Mouse (Mus musculus) spleen, adult 2 months (tissue): ENCODE results near the gene Aacs. TPM values are rescaled to one million over a fixed set of nuclear protein-coding genes. Genes with fewer than 3 reads are reported as not detected.
A peak's percentile ranks its signal among the peaks of the same experiment; 100 is the strongest.

ENCODE experiments used
- DNase-seq, 2 experiments: peaks; one replicate each; pipeline versions ENCODE4 v3.0.0 to v3.0.0-alpha.2; 2012 to 2021; ENCODE audit warnings: low spot score in 2 of 2, low read depth in 1 of 2
- H3K27ac ChIP-seq: fragments of 200-500 bp; 2 replicates; pipeline ENCODE4 v1.5.1; 2012; ENCODE audit warnings: low read length, inconsistent platforms; ENCODE audit not compliant: insufficient read depth
- H3K27me3 ChIP-seq: fragments of 200-500 bp; 2 replicates; pipeline ENCODE4 v1.6.1; 2012; ENCODE audit warnings: mild to moderate bottlenecking, moderate library complexity, low read length, inconsistent platforms; ENCODE audit not compliant: control insufficient read depth, insufficient read depth
- H3K36me3 ChIP-seq: fragments of 200-500 bp; 2 replicates; pipeline ENCODE4 v1.6.1; 2012; ENCODE audit warnings: mild to moderate bottlenecking, low read length, inconsistent platforms; ENCODE audit not compliant: control insufficient read depth, insufficient read depth
- H3K4me1 ChIP-seq: fragments of 200-500 bp; 2 replicates; pipeline ENCODE4 v1.6.1; 2011; ENCODE audit warnings: inconsistent platforms; ENCODE audit not compliant: control insufficient read depth, insufficient read depth, insufficient read length
- H3K4me3 ChIP-seq: fragments of 200-500 bp; 2 replicates; pipeline ENCODE4 v1.5.1; 2011; ENCODE audit warnings: mild to moderate bottlenecking, inconsistent platforms; ENCODE audit not compliant: insufficient read depth, insufficient read length; ENCODE audit errors: extremely low read depth
- CTCF ChIP-seq: fragments of 200-500 bp; IDR thresholded peaks from 2 replicates; pipeline ENCODE4 v1.5.1; 2011; ENCODE audit warnings: mild to moderate bottlenecking, inconsistent platforms; ENCODE audit not compliant: insufficient read depth, insufficient read length, insufficient replicate concordance; ENCODE audit errors: extremely low read depth
- POLR2A ChIP-seq: fragments of 200-500 bp; IDR thresholded peaks from 2 replicates; pipeline ENCODE4 v1.6.1; 2011; ENCODE audit warnings: low read depth, low read length, inconsistent platforms
- WGBS: fragments of 180-500 bp; shearing (Covaris S2); methylation state at CpG from one replicate; pipeline ENCODE4 v1.1.7; 2018; 5-methylcytosine and 5-hydroxymethylcytosine counted together
- polyA plus RNA-seq: library from polyadenylated mRNA; depleted of rRNA; stranded (reverse); fragments of >200 nt; gene quantifications from 2 replicates; pipeline ENCODE4 v1.2.3, GENCODE M21; 2012

The Aacs gene
- polyA plus RNA-seq, 1 experiment: 23.4 TPM

DNA sequence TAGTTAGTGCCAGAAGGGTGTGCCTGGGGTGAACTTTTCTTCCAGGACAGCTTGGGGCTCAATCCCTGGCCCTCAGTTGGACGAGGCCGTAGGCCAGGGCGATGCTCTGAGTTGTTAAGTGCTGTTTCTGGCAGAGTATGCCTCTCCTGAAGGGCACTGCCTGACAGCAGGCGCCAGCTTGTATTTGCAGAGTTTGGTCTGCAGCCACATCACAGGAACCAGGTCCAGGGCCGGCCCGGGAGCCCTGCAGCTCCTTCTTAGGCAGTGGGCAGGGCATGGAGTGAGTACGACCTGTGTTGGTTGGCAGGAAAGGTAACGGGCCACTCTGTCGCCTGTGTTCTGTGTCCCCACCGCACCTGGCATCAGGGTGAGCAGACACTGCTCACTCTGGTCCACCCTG is 15.5 kb downstream of the Aacs start:
- Histone ChIP-seq H3K27me3 (no peaks in the 10 kb centered on the region), H3K4me3 (no peak overlapping the region), H3K36me3 (peaks cover 9% of the 10 kb centered on the region), H3K4me1 (peaks cover 4% of the 10 kb centered on the region; the same call in 1 of the 2 replicates), H3K27ac (no peak overlapping the region)
- 95% methylated on average over 10 of the region's 10 CpGs for whole genome bisulfite sequencing
- no peak for DNase-seq
- no peak for TF ChIP-seq CTCF
- no peak for TF ChIP-seq POLR2A

DNA sequence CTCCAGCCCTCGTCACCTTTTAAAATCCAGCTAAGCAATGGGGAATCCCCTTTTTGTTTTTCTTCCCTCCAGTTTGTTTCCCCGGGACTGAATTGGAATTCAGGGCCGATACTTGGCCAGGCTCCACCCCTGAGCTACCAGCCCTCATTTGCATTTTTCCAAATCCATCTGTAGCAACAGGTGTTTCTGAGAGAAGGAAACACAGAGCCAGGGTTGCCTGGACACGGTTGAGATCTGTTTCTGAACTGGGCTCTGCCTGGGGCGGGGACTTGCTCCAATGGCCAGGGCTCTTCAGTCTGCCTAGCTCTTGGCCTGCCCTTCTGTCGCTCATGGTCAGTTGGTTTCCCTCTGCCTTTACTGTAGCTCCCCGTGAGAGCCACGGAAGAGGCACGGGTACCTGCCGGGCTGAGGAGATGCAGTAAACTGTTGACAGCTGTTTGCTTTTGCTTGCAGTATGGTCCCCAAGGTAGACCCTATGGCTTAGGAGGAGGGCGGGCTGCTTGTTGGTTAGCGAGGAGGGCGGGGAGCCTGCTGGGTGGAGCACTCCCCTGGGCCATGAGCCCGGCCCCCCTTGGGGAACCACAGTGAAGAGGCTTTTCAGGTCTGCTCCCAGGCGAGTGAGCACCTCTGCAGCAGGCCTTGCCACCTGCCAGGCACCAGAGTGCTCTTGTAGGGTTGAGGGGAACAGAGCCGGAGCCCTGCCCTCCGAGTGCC is 16.9 kb downstream of the Aacs start:
- WGBS: 84% methylated on average over 17 of the region's 17 CpGs
- TF ChIP-seq CTCF (no peak), POLR2A (no peak)
- no peak overlapping the region for H3K27ac ChIP-seq

GRCm38 (mm10) chr5:125493093-125493423 is 17.4 kb downstream of the Aacs start:
- no peak overlapping the region for H3K27ac ChIP-seq
- no peak overlapping the region for H3K4me3 ChIP-seq
- WGBS: 93% methylated on average over 5 of the region's 5 CpGs
- DNase-seq: no peak
- no peaks in the 10 kb centered on the region for H3K4me1 ChIP-seq
- H3K36me3 ChIP-seq: peaks cover 9% of the 10 kb centered on the region
- TF ChIP-seq CTCF (no peak), POLR2A (no peak)
- no peaks in the 10 kb centered on the region for H3K27me3 ChIP-seq

More for the DNA sequence above, 16.9 kb downstream of the Aacs start:
- Histone ChIP-seq H3K27me3 (no peaks in the 10 kb centered on the region), H3K4me3 (no peak overlapping the region), H3K4me1 (peaks cover 3% of the 10 kb centered on the region; the same call in 1 of the 2 replicates), H3K36me3 (peaks cover 9% of the 10 kb centered on the region)
- DNase-seq: no peak

DNA sequence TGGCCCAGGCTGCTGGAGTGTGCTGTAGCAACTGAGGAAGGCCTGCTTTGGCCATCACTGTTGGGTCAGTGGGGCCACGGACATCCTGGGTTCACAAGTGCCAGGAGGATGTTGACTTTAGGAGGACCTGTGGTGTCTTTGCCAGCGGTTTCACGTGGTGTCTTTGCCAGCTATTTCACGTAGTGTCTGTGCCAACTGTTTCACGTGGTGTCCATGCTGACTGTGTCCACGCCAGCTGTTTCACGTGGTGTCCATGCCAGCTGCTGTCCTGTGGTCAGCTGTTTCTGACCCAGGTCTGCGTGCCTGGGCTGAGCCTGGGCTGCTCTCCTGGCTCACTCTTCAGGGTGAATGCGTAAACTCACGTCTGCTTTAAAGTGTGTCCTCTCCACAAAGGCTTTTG is 20.0 kb downstream of the Aacs start:
- TF ChIP-seq POLR2A (no peak), CTCF (no peak)
- no peak for DNase-seq
- Histone ChIP-seq H3K27ac (no peak overlapping the region), H3K4me3 (no peak overlapping the region), H3K36me3 (peaks cover 7% of the 10 kb centered on the region), H3K27me3 (no peaks in the 10 kb centered on the region), H3K4me1 (no peaks in the 10 kb centered on the region)
- WGBS: 89% methylated on average over 10 of the region's 10 CpGs

DNA sequence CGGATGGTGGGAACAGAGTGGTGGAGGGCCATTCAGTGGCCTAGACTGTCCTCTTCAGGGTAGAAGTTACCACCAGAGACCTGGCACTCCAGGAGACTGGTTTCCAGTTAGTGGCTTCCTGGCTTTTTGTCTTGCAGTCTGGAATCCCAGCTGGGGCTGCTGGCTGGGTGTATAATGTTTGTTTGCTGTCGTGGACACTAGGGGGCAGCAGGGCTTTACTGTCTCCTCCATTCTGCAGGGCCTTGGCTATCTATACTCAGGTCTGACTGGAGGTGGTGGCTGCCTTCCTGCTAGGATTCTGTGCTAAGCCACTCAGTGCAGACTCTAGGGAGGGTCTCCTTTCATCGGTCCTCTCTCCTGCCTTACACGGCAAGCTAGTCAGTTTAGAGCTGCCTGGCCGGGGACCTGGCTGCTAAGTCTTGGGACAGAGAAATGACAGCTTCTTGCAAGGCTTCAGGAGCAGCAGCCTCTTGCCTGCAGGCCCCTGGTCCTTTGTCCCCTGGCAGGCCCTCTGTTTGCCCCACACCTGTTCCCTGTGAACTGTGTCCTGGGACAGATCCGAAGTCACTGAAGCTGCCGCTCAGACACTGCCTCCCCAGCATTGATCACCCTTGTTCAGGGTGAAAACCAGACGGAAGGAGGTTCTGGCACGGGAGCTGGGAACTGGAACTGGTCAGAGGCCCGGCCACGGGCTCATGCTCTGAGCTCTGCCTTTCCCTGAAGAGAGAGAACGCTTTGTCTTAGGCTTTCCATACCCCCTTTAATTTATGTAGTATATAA is 22.4 kb downstream of the Aacs start:
- peak in 1 of 2 experiments; percentile 38 for DNase-seq
- WGBS: 82% methylated on average over 12 of the region's 12 CpGs
- Histone ChIP-seq H3K36me3 (peaks cover 6% of the 10 kb centered on the region), H3K4me3 (no peak overlapping the region), H3K27me3 (no peaks in the 10 kb centered on the region), H3K4me1 (no peaks in the 10 kb centered on the region), H3K27ac (no peak overlapping the region)
- TF ChIP-seq POLR2A (no peak), CTCF (peak; percentile 32; the same call in 1 of the 2 replicates)

GRCm38 (mm10) chr5:125501505-125501904 is 25.9 kb downstream of the Aacs start:
- WGBS: 80% methylated on average over 6 of the region's 6 CpGs
- Histone ChIP-seq H3K27me3 (no peaks in the 10 kb centered on the region), H3K4me1 (no peaks in the 10 kb centered on the region), H3K36me3 (peaks cover 9% of the 10 kb centered on the region; the same call in 1 of the 2 replicates), H3K27ac (no peak overlapping the region), H3K4me3 (no peak overlapping the region)
- DNase-seq: no peak
- TF ChIP-seq POLR2A: no peak
- no peak for TF ChIP-seq CTCF
